Mouse (Mus musculus): ENCODE measurements at regions not wholly inside any gene's neighbourhood (a gene's known extent, or its start where the extent isn't known, plus 50 kb on each side); places are given as distances from the start of the nearest gene placed in this dataset.
"Not testable (repeated sequence)": the region's sequence is repeated elsewhere in the genome, so short reads cannot be mapped to it uniquely, and the experiment has no call there.

DNA sequence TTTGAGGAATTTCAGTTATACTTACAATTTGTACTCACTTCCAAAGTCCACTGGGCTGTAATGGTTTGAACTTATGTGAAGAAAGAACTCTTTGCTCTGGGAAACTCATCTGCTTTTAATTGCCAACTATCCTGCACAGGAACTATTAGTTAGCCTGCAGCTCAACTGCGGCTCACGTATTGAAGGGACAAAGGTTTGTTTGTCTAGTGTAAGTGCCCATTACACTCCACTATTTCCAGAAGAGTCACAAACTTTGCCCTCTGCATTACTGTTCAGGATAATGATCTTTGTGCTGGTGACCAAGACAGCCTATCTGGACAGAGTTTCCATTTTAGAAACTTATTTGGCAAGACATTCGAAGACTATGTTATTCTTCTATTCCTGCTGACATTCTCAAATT lies 74.5 kb downstream of the Slc10a2 start:
- Histone ChIP-seq H3K27ac (ENCODE audit: low read depth, low read length) (no peak overlapping the region), H3K9me3 (replicated peaks; ENCODE audit: control insufficient read depth, low read length) (no peaks in the 10 kb centered on the region), H3K36me3 (ENCODE audit: control insufficient read depth, insufficient read depth, low read length) (no peaks in the 10 kb centered on the region), H3K4me3 (ENCODE audit: low read depth, low read length) (no peak overlapping the region), H3K4me2 (ENCODE audit: low read length) (no peak overlapping the region), H3K27me3 (replicated peaks; ENCODE audit: control insufficient read depth, insufficient read depth, low read length) (no peaks in the 10 kb centered on the region), H3K4me1 (ENCODE audit: control insufficient read depth, insufficient read depth, low read length) (no peaks in the 10 kb centered on the region), H3K9ac (ENCODE audit: low read length) (no peak overlapping the region)
- DNase-seq (ENCODE audit: low spot score) (no peak), ATAC-seq (no peak)
- WGBS: 74% methylated on average over 3 of the region's 3 CpGs

- peak; percentile 2 for DNase-seq (ENCODE audit: low spot score)
- Histone ChIP-seq H3K9me3 (replicated peaks; ENCODE audit: control insufficient read depth, low read length) (no peaks in the 10 kb centered on the region), H3K9ac (ENCODE audit: low read length) (no peak overlapping the region), H3K36me3 (ENCODE audit: control insufficient read depth, insufficient read depth, low read length) (no peaks in the 10 kb centered on the region), H3K27ac (ENCODE audit: low read depth, low read length) (no peak overlapping the region), H3K4me3 (ENCODE audit: low read depth, low read length) (no peak overlapping the region), H3K4me1 (ENCODE audit: control insufficient read depth, insufficient read depth, low read length) (no peaks in the 10 kb centered on the region), H3K27me3 (replicated peaks; ENCODE audit: control insufficient read depth, insufficient read depth, low read length) (no peaks in the 10 kb centered on the region), H3K4me2 (ENCODE audit: low read length) (no peak overlapping the region)
- 0 out of 2 replicates have a peak, but pooled peaks have one; percentile 50 for ATAC-seq
- 68% methylated on average over 1 of the region's 1 CpGs for WGBS
Measured at GRCm38 (mm10) chr8:5012368-5012767, 92.8 kb downstream of the Slc10a2 start.

DNA sequence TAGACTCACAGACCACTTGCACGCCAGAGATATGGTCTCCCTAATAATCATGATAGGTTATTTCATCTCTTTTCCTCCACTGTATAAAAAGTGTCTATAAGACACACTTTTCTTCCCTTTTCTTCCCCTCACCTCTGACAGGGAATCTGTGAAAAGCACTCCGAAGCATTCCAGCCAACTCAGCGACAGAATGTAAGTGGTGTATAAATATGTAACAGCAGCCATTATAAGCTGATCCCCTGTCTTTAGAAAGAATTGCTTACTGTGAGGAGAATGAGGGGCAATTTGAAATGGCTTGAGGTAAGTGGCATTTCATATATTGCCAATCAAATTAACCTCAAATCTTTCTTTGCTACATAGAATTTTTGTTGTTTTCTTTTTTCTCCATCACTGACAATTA lies 93.4 kb downstream of the Slc10a2 start:
- Histone ChIP-seq H3K36me3 (ENCODE audit: control insufficient read depth, insufficient read depth, low read length) (no peaks in the 10 kb centered on the region), H3K4me3 (ENCODE audit: low read depth, low read length) (no peak overlapping the region), H3K9me3 (replicated peaks; ENCODE audit: control insufficient read depth, low read length) (no peaks in the 10 kb centered on the region), H3K4me2 (ENCODE audit: low read length) (no peak overlapping the region), H3K27me3 (replicated peaks; ENCODE audit: control insufficient read depth, insufficient read depth, low read length) (no peaks in the 10 kb centered on the region), H3K9ac (ENCODE audit: low read length) (no peak overlapping the region), H3K4me1 (ENCODE audit: control insufficient read depth, insufficient read depth, low read length) (no peaks in the 10 kb centered on the region), H3K27ac (ENCODE audit: low read depth, low read length) (no peak overlapping the region)
- 74% methylated on average over 3 of the region's 3 CpGs for WGBS
- peak; percentile 1 for DNase-seq (ENCODE audit: low spot score)
- ATAC-seq: no peak

GRCm38 (mm10) chr8:5003359-5003758 lies 101.8 kb downstream of the Slc10a2 start:
- not testable (repeated sequence) for H3K27me3 ChIP-seq (replicated peaks; ENCODE audit: control insufficient read depth, insufficient read depth, low read length); H3K27ac ChIP-seq (ENCODE audit: low read depth, low read length); H3K9me3 ChIP-seq (replicated peaks; ENCODE audit: control insufficient read depth, low read length); ATAC-seq; H3K4me1 ChIP-seq (ENCODE audit: control insufficient read depth, insufficient read depth, low read length); DNase-seq (ENCODE audit: low spot score); H3K4me3 ChIP-seq (ENCODE audit: low read depth, low read length); H3K9ac ChIP-seq (ENCODE audit: low read length); H3K4me2 ChIP-seq (ENCODE audit: low read length); H3K36me3 ChIP-seq (ENCODE audit: control insufficient read depth, insufficient read depth, low read length)
- 89% methylated on average over 1 of the region's 1 CpGs for WGBS
